In genomic region chr6:114941201-114941849, GRCm38 (mm10) we compare ENCODE assay signal across 13 mouse cellular contexts. TPM values are rescaled to one million over a fixed set of nuclear protein-coding genes. Genes with fewer than 3 reads are reported as not detected.
DNase-seq lines count a peak whose midpoint lies in the region; ATAC-seq lines count a peak whose summit lies in the region.
"Had no signal": no experiment of that assay in that cellular context is flagged by ENCODE, and none has a peak within 500 bp of the region (broad histone marks: within the 10 kb centered on the region; RNA-seq: fewer than 3 reads in every experiment).

No protein-coding gene starts in this region.

- no peaks in the 10 kb centered on the region for H3K27me3 ChIP-seq in limb, embryonic 13.5 days
- no peaks in the 10 kb centered on the region for H3K27me3 ChIP-seq in midbrain, embryonic 15.5 days (replicated peaks)

- H3K4me2 ChIP-seq in limb, embryonic 13.5 days (replicated peaks) = no peak overlapping the region
- no peak overlapping the region for H3K4me2 ChIP-seq in midbrain, embryonic 15.5 days
- H3K4me2 ChIP-seq: midbrain, embryonic 11.5 days had no signal

- H3K36me3 ChIP-seq in limb, embryonic 13.5 days = no peaks in the 10 kb centered on the region
- H3K36me3 ChIP-seq in midbrain, embryonic 15.5 days (replicated peaks) = no peaks in the 10 kb centered on the region

- DNase-seq in gastrocnemius, postnatal 10 days = peak; percentile 60
- no peak for DNase-seq in gastrocnemius, postnatal 25 days
- peak; percentile 82 for DNase-seq in 3134 (ENCODE audit: extremely low read depth, insufficient read length, low spot score)
- peak; percentile 63 for DNase-seq in kidney, adult 18-20 months
- no peak for DNase-seq in layer of hippocampus, adult 8-10 months (ENCODE audit: low spot score in 2 of 2)
- DNase-seq in thymus, postnatal 14 days = no peak
- DNase-seq: gastrocnemius, postnatal 36 days; retina, postnatal 1 day; thymus, adult 18-20 months had no signal

- no peak overlapping the region for H3K4me3 ChIP-seq in limb, embryonic 13.5 days
- H3K4me3 ChIP-seq in midbrain, embryonic 15.5 days = no peak overlapping the region

- ATAC-seq in limb, embryonic 13.5 days (ENCODE audit: low FRiP score, low read depth) = peak; percentile 59; the same call in 1 of the 2 replicates
- no peak for ATAC-seq in midbrain, embryonic 15.5 days (replicated peaks)

- H3K27ac ChIP-seq in limb, embryonic 13.5 days = peak overlapping the region; percentile 6; the same call in 1 of the 2 replicates
- H3K27ac ChIP-seq in midbrain, embryonic 15.5 days = no peak overlapping the region
- H3K27ac ChIP-seq: liver, embryonic 14.5 days had no signal

- peaks cover 17% of the 10 kb centered on the region for H3K4me1 ChIP-seq in limb, embryonic 13.5 days
- no peaks in the 10 kb centered on the region for H3K4me1 ChIP-seq in midbrain, embryonic 15.5 days

- H3K9me3 ChIP-seq in limb, embryonic 13.5 days = 0 out of 2 replicates have a peak, but pooled peaks cover 4% of the 10 kb centered on the region
- H3K9me3 ChIP-seq in midbrain, embryonic 15.5 days = no peaks in the 10 kb centered on the region

- H3K9ac ChIP-seq in limb, embryonic 13.5 days = no peak overlapping the region
- no peak overlapping the region for H3K9ac ChIP-seq in midbrain, embryonic 15.5 days
- H3K9ac ChIP-seq: liver, embryonic 14.5 days had no signal

- 46% methylated on average over 8 of the region's 8 CpGs for WGBS in limb, embryonic 13.5 days
- 84% methylated on average over 8 of the region's 8 CpGs for WGBS in midbrain, embryonic 15.5 days

RNA-seq across cellular contexts. Expression of gene Vgll4, which starts 28.5 kb away (rescaled TPM):
- total RNA-seq in gastrocnemius, postnatal 10 days (2021) = 10 to 100 TPM; 23.5 to 31.8 TPM
- 10 to 100 TPM; 13.3 to 13.9 TPM for total RNA-seq in gastrocnemius, postnatal 25 days (2021)
- 154 and 156 TPM in 2 replicates for polyA plus RNA-seq in limb, embryonic 13.5 days (2015; fragmentation: Nextera tagmentation; extraction: Ambion mirVana)
- 10 to 100 TPM; 48.9 to 53.4 (median 49.5) TPM for total RNA-seq in layer of hippocampus, adult 8-10 months (2022)
- polyA plus RNA-seq in midbrain, embryonic 15.5 days (2015; fragmentation: Nextera tagmentation; extraction: Ambion mirVana) = 47.3 and 52.4 TPM in 2 replicates

Comparison
In these comparisons a context has a peak if more than half of its experiments do, and no peak if none do; other contexts are left out.
1. DNase-seq: peak in gastrocnemius, postnatal 10 days (single experiment), 3134 (single experiment) and kidney, adult 18-20 months (single experiment); none in gastrocnemius, postnatal 25 days (single experiment), layer of hippocampus, adult 8-10 months (0 of 2) and thymus, postnatal 14 days (single experiment).